In the genomic region with DNA sequence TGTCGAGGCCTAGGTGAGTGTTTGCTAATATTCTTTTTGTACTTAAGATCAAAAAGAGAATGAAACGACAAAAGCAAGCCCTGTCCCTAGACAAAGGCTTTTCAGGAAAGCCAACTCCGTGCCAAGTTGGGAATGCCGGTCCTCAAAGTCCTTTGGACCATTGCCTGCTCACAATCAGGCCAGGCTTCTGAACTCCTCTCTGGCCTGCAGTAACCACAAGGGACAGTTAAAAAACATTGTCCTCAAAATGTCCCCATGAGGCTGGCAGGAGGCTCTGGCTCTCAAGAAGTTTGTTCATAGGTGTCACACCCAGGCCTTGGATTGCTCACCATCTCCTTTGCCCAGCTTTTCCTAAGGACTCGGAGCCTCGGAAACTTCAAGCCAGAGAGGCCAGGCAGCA, we compare ENCODE assay signal across 29 mouse cellular contexts. TPM values are rescaled to one million over a fixed set of nuclear protein-coding genes. Genes with fewer than 3 reads are reported as not detected.
DNase-seq lines count a peak whose midpoint lies in the region; ATAC-seq and TF ChIP-seq lines count a peak whose summit lies in the region.
"Had no signal": no experiment of that assay in that cellular context is flagged by ENCODE, and none has a peak within 500 bp of the region (broad histone marks: within the 10 kb centered on the region; RNA-seq: fewer than 3 reads in every experiment).

No protein-coding gene starts in this region.

- no peak overlapping the region for H3K4me3 ChIP-seq in spleen, adult 2 months (ENCODE audit: extremely low read depth, insufficient read depth, insufficient read length)
- H3K4me3 ChIP-seq: embryonic facial prominence, embryonic 15.5 days; forebrain, embryonic 10.5 days; heart, embryonic 13.5 days; left cerebral cortex, adult 2 months; neural tube, embryonic 15.5 days had no signal

- ATAC-seq in activated CD4-positive, CD25-positive, alpha-beta regulatory T cell, adult 4 months = no peak
- ATAC-seq: forebrain, postnatal 0 days; hindbrain, embryonic 16.5 days; intestine, embryonic 16.5 days; midbrain, embryonic 16.5 days; Patski had no signal

- no peaks in the 10 kb centered on the region; the same call in 1 of the 2 replicates for H3K36me3 ChIP-seq in spleen, adult 2 months (ENCODE audit: control insufficient read depth, insufficient read depth, low read length)
- H3K36me3 ChIP-seq: embryonic facial prominence, embryonic 15.5 days; heart, embryonic 13.5 days; neural tube, embryonic 15.5 days had no signal

- H3K27me3 ChIP-seq in spleen, adult 2 months (ENCODE audit: control insufficient read depth, insufficient read depth, low read length) = no peaks in the 10 kb centered on the region
- H3K27me3 ChIP-seq: embryonic facial prominence, embryonic 15.5 days; heart, embryonic 13.5 days; neural tube, embryonic 15.5 days; Patski had no signal

- TF ChIP-seq POLR2A in spleen, adult 2 months (IDR thresholded peaks at IDR 0.05; ENCODE audit: low read depth, low read length) = no peak

- 89% methylated on average over 6 of the region's 6 CpGs for WGBS in spleen, adult 2 months

- H3K4me1 ChIP-seq in spleen, adult 2 months (ENCODE audit: control insufficient read depth, insufficient read depth, insufficient read length) = peaks cover 52% of the 10 kb centered on the region; the same call in 1 of the 2 replicates

- peak; percentile 69 for DNase-seq in adrenal gland, postnatal 10 days
- no peak for DNase-seq in adrenal gland, adult 18-20 months (ENCODE audit: low spot score in 2 of 2)
- DNase-seq in kidney, postnatal 10 days = peak; percentile 39
- no peak for DNase-seq in kidney, adult 18-20 months
- no peak for DNase-seq in spleen, adult 2 months (ENCODE audit: low read depth in 1 of 2, low spot score in 2 of 2)
- DNase-seq in spleen, adult 18-20 months = no peak
- peak; percentile 30 for DNase-seq in thymus, postnatal 4 days
- DNase-seq: cerebellum, adult 2 months; cerebellum, postnatal 36 days; forebrain, postnatal 0 days; layer of hippocampus, adult 9-11 months; left cerebral cortex, postnatal 4 days; lung, embryonic 14.5 days; right cerebral cortex, postnatal 14 days had no signal

- no peak for TF ChIP-seq CTCF in spleen, adult 2 months (IDR thresholded peaks at IDR 0.05; ENCODE audit: extremely low read depth, insufficient read depth, insufficient read length, insufficient replicate concordance)

- H3K27ac ChIP-seq in spleen, adult 2 months (ENCODE audit: insufficient read depth, low read length) = peak overlapping the region; percentile 75
- H3K27ac ChIP-seq: embryonic facial prominence, embryonic 15.5 days; forebrain, embryonic 10.5 days; heart, embryonic 13.5 days; neural tube, embryonic 15.5 days; stomach, postnatal 0 days had no signal

RNA-seq across cellular contexts. Expression of a gene that starts 13.0 kb away (rescaled TPM):
- total RNA-seq in adrenal gland, postnatal 10 days (2021) = 10 to 100 TPM; 41.7 to 42.2 TPM
- total RNA-seq in adrenal gland, adult 18-20 months (2021) = 10 to 100 TPM; 35.1 to 46.9 TPM
- 139 and 165 TPM in 2 replicates for polyA plus RNA-seq in spleen, adult 2 months (2012; rRNA removed)
- 100 to 1,000 TPM; 227 to 315 TPM for polyA plus RNA-seq in activated CD4-positive, CD25-positive, alpha-beta regulatory T cell, adult 4 months (2017; shearing (Covaris generic))

RNA-seq across cellular contexts. Expression of a gene that starts 38.0 kb away (rescaled TPM):
- 100 to 1,000 TPM; 309 to 323 TPM for total RNA-seq in adrenal gland, postnatal 10 days (2021)
- 100 to 1,000 TPM; 471 to 498 TPM for total RNA-seq in adrenal gland, adult 18-20 months (2021)
- 4.5 and 6.3 TPM in 2 replicates for polyA plus RNA-seq in spleen, adult 2 months (2012; rRNA removed)
- 100 to 1,000 TPM; 281 to 307 TPM for polyA plus RNA-seq in activated CD4-positive, CD25-positive, alpha-beta regulatory T cell, adult 4 months (2017; shearing (Covaris generic))

RNA-seq across cellular contexts. Expression of a gene that starts 56.1 kb away (rescaled TPM):
- not detected for total RNA-seq in adrenal gland, postnatal 10 days (2021)
- total RNA-seq in adrenal gland, adult 18-20 months (2021) = not detected
- not detected in 2 replicates for polyA plus RNA-seq in spleen, adult 2 months (2012; rRNA removed)
- not detected for polyA plus RNA-seq in activated CD4-positive, CD25-positive, alpha-beta regulatory T cell, adult 4 months (2017; shearing (Covaris generic))
- total RNA-seq: forebrain, postnatal 0 days; hematopoietic stem cell, adult 5-6 weeks; left cerebral cortex, adult 2 months; left cerebral cortex, postnatal 4 days; megakaryocyte-erythroid progenitor cell, adult 5-6 weeks had no signal
- polyA plus RNA-seq: cerebellum, adult 2 months; embryonic facial prominence, embryonic 15.5 days; forebrain, embryonic 10.5 days; forebrain, postnatal 0 days; gonadal fat pad, adult 2 months; heart, embryonic 13.5 days; hindbrain, embryonic 16.5 days; intestine, embryonic 16.5 days; liver, embryonic 11.5 days; lung, embryonic 14.5 days; midbrain, embryonic 16.5 days; neural tube, embryonic 15.5 days; Patski; stomach, postnatal 0 days had no signal

Comparison
In these comparisons a context has a peak if more than half of its experiments do, and no peak if none do; other contexts are left out.
1. DNase-seq: peak in adrenal gland, postnatal 10 days (single experiment), kidney, postnatal 10 days (single experiment) and thymus, postnatal 4 days (single experiment); none in adrenal gland, adult 18-20 months (0 of 2), kidney, adult 18-20 months (single experiment), spleen, adult 2 months (0 of 2) and spleen, adult 18-20 months (0 of 2).